Mouse (Mus musculus): ENCODE measurements at regions not wholly inside any gene's neighbourhood (a gene's known extent, or its start where the extent isn't known, plus 50 kb on each side); places are given as distances from the start of the nearest gene placed in this dataset.

GRCm38 (mm10) chr3:60412206-60412605 is 60.4 kb upstream of the Mbnl1 start:
- no peak for DNase-seq (ENCODE audit: low spot score)

GRCm38 (mm10) chr3:60413749-60414148 is 58.9 kb upstream of the Mbnl1 start:
- DNase-seq (ENCODE audit: low spot score): no peak

- DNase-seq (ENCODE audit: low spot score): no peak
These were observed 55.6 kb upstream of the Mbnl1 start for GRCm38 (mm10) chr3:60417001-60417400.

GRCm38 (mm10) chr3:60418652-60419051 is 54.0 kb upstream of the Mbnl1 start:
- no peak for DNase-seq (ENCODE audit: low spot score)

- DNase-seq (ENCODE audit: low spot score): no peak
These were observed 53.4 kb upstream of the Mbnl1 start for GRCm38 (mm10) chr3:60419216-60419615.

All from layer of hippocampus, adult 9-10 months (tissue).